In genomic region chr8:26872815-26873214, GRCm38 (mm10) we compare ENCODE assay signal across 24 mouse cellular contexts.
A peak's percentile ranks its signal among the peaks of the same experiment; 100 is the strongest.
DNase-seq lines count a peak whose midpoint lies in the region; ATAC-seq and TF ChIP-seq lines count a peak whose summit lies in the region.
"Had no signal": no experiment of that assay in that cellular context is flagged by ENCODE, and none has a peak within 500 bp of the region (broad histone marks: within the 10 kb centered on the region; RNA-seq: fewer than 3 reads in every experiment).

No protein-coding gene starts in this region.

- no peak for TF ChIP-seq CTCF in left cerebral cortex, adult 2 months (IDR thresholded peaks at IDR 0.05)
- TF ChIP-seq CTCF in intestine, postnatal 0 days (IDR thresholded peaks at IDR 0.05; ENCODE audit: low read depth) = no peak

- H3K9ac ChIP-seq in embryonic facial prominence, embryonic 15.5 days = no peak overlapping the region
- no peak overlapping the region for H3K9ac ChIP-seq in intestine, postnatal 0 days (ENCODE audit: low read depth, low read length)
- H3K9ac ChIP-seq: midbrain, embryonic 12.5 days had no signal

- no peak overlapping the region for H3K27ac ChIP-seq in embryonic facial prominence, embryonic 15.5 days (replicated peaks)
- H3K27ac ChIP-seq in embryonic facial prominence, embryonic 10.5 days (replicated peaks) = no peak overlapping the region
- peak overlapping the region; percentile 0; the same call in 1 of the 2 replicates for H3K27ac ChIP-seq in left cerebral cortex, adult 2 months
- no peak overlapping the region for H3K27ac ChIP-seq in intestine, postnatal 0 days (ENCODE audit: low read depth, low read length)
- H3K27ac ChIP-seq: hindbrain, embryonic 10.5 days; hindbrain, postnatal 0 days; midbrain, embryonic 12.5 days had no signal

- intact Hi-C loops in left cerebral cortex, adult 2 months (cut with DNase I) = loop anchor here (2.0 kb wide), 1 partner anchor 56 kb away; no protein-coding TSS in a partner anchor
- intact Hi-C loops in left cerebral cortex, postnatal 14 days (cut with DNase I) = no loop called here

- 60% methylated on average over 8 of the region's 8 CpGs for WGBS in embryonic facial prominence, embryonic 15.5 days
- WGBS in embryonic facial prominence, embryonic 10.5 days = 77% methylated on average over 8 of the region's 8 CpGs
- 31% methylated on average over 8 of the region's 8 CpGs for WGBS in intestine, postnatal 0 days

- ATAC-seq in embryonic facial prominence, embryonic 15.5 days (ENCODE audit: insufficient number of reproducible peaks, low FRiP score, low TSS enrichment, low read depth) = peak; percentile 49; the same call in 1 of the 2 replicates
- 0 out of 2 replicates have a peak, but pooled peaks have one; percentile 26 for ATAC-seq in intestine, postnatal 0 days
- ATAC-seq: forebrain, embryonic 14.5 days; hindbrain, postnatal 0 days; Patski had no signal

- H3K4me2 ChIP-seq in embryonic facial prominence, embryonic 15.5 days (replicated peaks) = no peak overlapping the region
- H3K4me2 ChIP-seq in intestine, postnatal 0 days (replicated peaks; ENCODE audit: low read depth) = no peak overlapping the region
- H3K4me2 ChIP-seq: midbrain, embryonic 12.5 days had no signal

- H3K27me3 ChIP-seq in embryonic facial prominence, embryonic 15.5 days = no peaks in the 10 kb centered on the region
- peaks cover 5% of the 10 kb centered on the region for H3K27me3 ChIP-seq in embryonic facial prominence, embryonic 10.5 days (replicated peaks; ENCODE audit: low read depth, poor library complexity, severe bottlenecking)
- no peaks in the 10 kb centered on the region for H3K27me3 ChIP-seq in intestine, postnatal 0 days (replicated peaks; ENCODE audit: control insufficient read depth, insufficient read depth, low read length)
- H3K27me3 ChIP-seq: midbrain, embryonic 12.5 days; Patski had no signal

- 0 out of 2 replicates have a peak, but pooled peaks cover 12% of the 10 kb centered on the region for H3K9me3 ChIP-seq in embryonic facial prominence, embryonic 15.5 days (replicated peaks)
- peaks cover 16% of the 10 kb centered on the region for H3K9me3 ChIP-seq in embryonic facial prominence, embryonic 10.5 days
- H3K9me3 ChIP-seq in intestine, postnatal 0 days (ENCODE audit: control insufficient read depth) = peaks cover 7% of the 10 kb centered on the region

- H3K4me1 ChIP-seq in embryonic facial prominence, embryonic 15.5 days = no peaks in the 10 kb centered on the region
- H3K4me1 ChIP-seq in embryonic facial prominence, embryonic 10.5 days = peaks cover 26% of the 10 kb centered on the region
- H3K4me1 ChIP-seq in intestine, postnatal 0 days (replicated peaks; ENCODE audit: control insufficient read depth, insufficient read depth, low read length) = 0 out of 2 replicates have a peak, but pooled peaks cover 1% of the 10 kb centered on the region
- H3K4me1 ChIP-seq: midbrain, embryonic 12.5 days had no signal

- DNase-seq in embryonic facial prominence, embryonic 10.5 days (ENCODE audit: low spot score) = no peak
- DNase-seq in left cerebral cortex, adult 2 months (ENCODE audit: extremely low spot score in 1 of 2, low spot score in 2 of 2) = no peak
- no peak for DNase-seq in left cerebral cortex, postnatal 14 days (ENCODE audit: low spot score in 2 of 2)
- DNase-seq in adipocyte (ENCODE audit: low spot score) = peak; percentile 50
- no peak for DNase-seq in embryo, embryonic 11 days
- no peak for DNase-seq in thymus, postnatal 14 days
- DNase-seq: adrenal gland, adult 8-10 months; cerebellum, adult 18-20 months; cerebellum, postnatal 25 days; gastrocnemius, postnatal 36 days; kidney, adult 18-20 months; kidney, postnatal 4 days; lung, postnatal 14 days; retina, postnatal 1 day; right cerebral cortex, postnatal 25 days; thymus, postnatal 25 days had no signal

- no peak overlapping the region for H3K4me3 ChIP-seq in embryonic facial prominence, embryonic 15.5 days (replicated peaks)
- H3K4me3 ChIP-seq in embryonic facial prominence, embryonic 10.5 days = no peak overlapping the region
- H3K4me3 ChIP-seq in left cerebral cortex, adult 2 months = no peak overlapping the region
- no peak overlapping the region for H3K4me3 ChIP-seq in intestine, postnatal 0 days (ENCODE audit: low read depth, low read length)
- H3K4me3 ChIP-seq: hindbrain, embryonic 10.5 days; midbrain, embryonic 12.5 days had no signal

- no peaks in the 10 kb centered on the region for H3K36me3 ChIP-seq in embryonic facial prominence, embryonic 15.5 days
- H3K36me3 ChIP-seq in embryonic facial prominence, embryonic 10.5 days (replicated peaks) = peaks cover 6% of the 10 kb centered on the region; the same call in 1 of the 2 replicates
- H3K36me3 ChIP-seq in intestine, postnatal 0 days (ENCODE audit: control insufficient read depth, insufficient read depth) = no peaks in the 10 kb centered on the region
- H3K36me3 ChIP-seq: G1E; hindbrain, embryonic 10.5 days; midbrain, embryonic 12.5 days had no signal
